Mouse (Mus musculus): ENCODE data around the gene Ndufs8.

- no peak for TF ChIP-seq CTCF (IDR thresholded peaks at IDR 0.05; ENCODE audit: extremely low read depth, insufficient read depth, low read length)
- no peak for TF ChIP-seq POLR2A (IDR thresholded peaks at IDR 0.05; ENCODE audit: extremely low read depth, insufficient read depth, low read length)
Observed at GRCm38 (mm10) chr19:3880054-3880848, 32.3 kb downstream of the Ndufs8 start.
